Mouse (Mus musculus) limb, embryonic 15.5 days (tissue): ENCODE data around the gene Sp110. TPM values are rescaled to one million over a fixed set of nuclear protein-coding genes. Genes with fewer than 3 reads are reported as not detected.
"Not testable (repeated sequence)": the region's sequence is repeated elsewhere in the genome, so short reads cannot be mapped to it uniquely, and the experiment has no call there.

Source experiments
- ATAC-seq: fragments of 200-750 bp; cut with Nextera tagmentation; 2 replicates; pipeline ENCODE4 v1.8.0; 2017; ENCODE audit warnings: low read depth, moderate TSS enrichment; ENCODE audit not compliant: insufficient number of reproducible peaks, low FRiP score, low TSS enrichment
- H3K27ac ChIP-seq: fragments of 300-500 bp; sonication (generic); 2 replicates; pipeline ENCODE4 v1.5.1; 2015; ENCODE audit warnings: moderate library complexity, mild to moderate bottlenecking, inconsistent platforms
- H3K27me3 ChIP-seq: fragments of 300-500 bp; sonication (generic); 2 replicates; pipeline ENCODE4 v1.6.1; 2015; ENCODE audit warnings: inconsistent platforms
- H3K36me3 ChIP-seq: fragments of 300-500 bp; sonication (generic); 2 replicates; pipeline ENCODE4 v1.6.1; 2015; ENCODE audit warnings: inconsistent platforms
- H3K4me1 ChIP-seq: fragments of 300-500 bp; sonication (generic); 2 replicates; pipeline ENCODE4 v1.6.1; 2015; ENCODE audit warnings: inconsistent platforms
- H3K4me2 ChIP-seq: fragments of 300-500 bp; sonication (generic); 2 replicates; pipeline ENCODE4 v1.6.1; 2015; ENCODE audit warnings: mild to moderate bottlenecking, inconsistent platforms
- H3K4me3 ChIP-seq: fragments of 300-500 bp; sonication (generic); 2 replicates; pipeline ENCODE4 v1.5.1; 2015; ENCODE audit warnings: mild to moderate bottlenecking, inconsistent platforms
- H3K9ac ChIP-seq: fragments of 300-500 bp; sonication (generic); 2 replicates; pipeline ENCODE4 v1.6.1; 2015; ENCODE audit warnings: inconsistent platforms
- H3K9me3 ChIP-seq: fragments of 300-500 bp; sonication (generic); 2 replicates; pipeline ENCODE4 v1.6.1; 2016; ENCODE audit warnings: inconsistent platforms
- WGBS: fragments of 180-500 bp; shearing (Covaris S2); methylation state at CpG from one replicate; pipeline ENCODE4 v1.1.7; 2015; 5-methylcytosine and 5-hydroxymethylcytosine counted together
- polyA plus RNA-seq: library from polyadenylated mRNA; unstranded; fragments of >200 nt; fragmentation: Nextera tagmentation; extraction: Ambion mirVana; gene quantifications from 2 replicates; pipeline ENCODE4 v1.2.1, GENCODE M21; 2015

The Sp110 gene
- polyA plus RNA-seq, 1 experiment from 2014 or later = 2.3 TPM

DNA sequence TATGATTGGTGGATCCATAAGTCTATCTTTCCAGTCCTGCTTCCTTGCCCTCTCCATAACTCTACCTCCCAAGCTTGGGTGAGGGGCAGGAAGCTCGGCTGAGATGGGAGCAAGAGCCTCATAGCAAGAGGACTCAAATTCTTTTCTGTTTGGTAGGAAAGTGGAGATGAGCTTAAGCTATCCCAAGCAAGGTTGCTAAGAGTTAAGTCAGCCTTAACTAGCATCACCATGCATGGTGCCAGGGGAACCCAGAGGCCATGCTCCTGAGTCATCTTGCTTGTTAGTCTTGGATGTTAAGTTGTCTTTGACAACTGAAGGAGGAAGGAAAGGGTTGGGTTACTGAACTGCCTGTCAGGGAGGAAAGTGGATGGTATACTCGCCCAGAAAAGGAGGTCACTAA, 9.9 kb downstream of the Sp110 start:
- H3K4me3 ChIP-seq, H3K4me1 ChIP-seq, H3K36me3 ChIP-seq, H3K9me3 ChIP-seq, H3K4me2 ChIP-seq, H3K9ac ChIP-seq, H3K27me3 ChIP-seq, H3K27ac ChIP-seq, ATAC-seq: not testable (repeated sequence)
- 76% methylated on average over 1 of the region's 2 CpGs for WGBS

DNA sequence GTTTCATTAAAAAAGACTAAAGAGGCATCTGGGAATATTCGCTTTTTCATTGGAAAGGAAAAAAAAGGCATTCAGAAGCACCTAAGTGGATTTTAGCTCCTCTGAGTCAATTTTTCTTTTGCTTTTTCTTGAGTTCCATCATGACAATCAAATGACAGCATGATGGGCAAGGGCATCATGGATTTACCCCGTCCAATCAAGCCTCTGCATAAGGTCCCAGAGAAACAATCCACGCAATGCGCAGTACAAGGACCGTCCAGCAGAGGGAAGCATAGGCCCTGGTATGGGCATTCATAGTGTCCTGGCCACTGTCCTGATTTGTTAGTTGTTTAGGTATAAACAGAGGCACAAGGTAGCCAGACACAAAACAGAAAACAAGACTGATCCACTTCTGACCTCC, 17.1 kb downstream of the Sp110 start:
- 32% methylated on average over 5 of the region's 5 CpGs for WGBS
- H3K27me3 ChIP-seq, H3K27ac ChIP-seq, H3K9ac ChIP-seq, H3K4me1 ChIP-seq, ATAC-seq, H3K36me3 ChIP-seq, H3K4me3 ChIP-seq, H3K4me2 ChIP-seq, H3K9me3 ChIP-seq: not testable (repeated sequence)

GRCm38 (mm10) chr1:85580578-85580977, 18.0 kb downstream of the Sp110 start:
- not testable (repeated sequence) for H3K9me3 ChIP-seq, H3K9ac ChIP-seq, H3K27ac ChIP-seq, H3K4me2 ChIP-seq, H3K4me1 ChIP-seq, H3K27me3 ChIP-seq, H3K4me3 ChIP-seq, ATAC-seq, H3K36me3 ChIP-seq
- 64% methylated on average over 3 of the region's 3 CpGs for WGBS

DNA sequence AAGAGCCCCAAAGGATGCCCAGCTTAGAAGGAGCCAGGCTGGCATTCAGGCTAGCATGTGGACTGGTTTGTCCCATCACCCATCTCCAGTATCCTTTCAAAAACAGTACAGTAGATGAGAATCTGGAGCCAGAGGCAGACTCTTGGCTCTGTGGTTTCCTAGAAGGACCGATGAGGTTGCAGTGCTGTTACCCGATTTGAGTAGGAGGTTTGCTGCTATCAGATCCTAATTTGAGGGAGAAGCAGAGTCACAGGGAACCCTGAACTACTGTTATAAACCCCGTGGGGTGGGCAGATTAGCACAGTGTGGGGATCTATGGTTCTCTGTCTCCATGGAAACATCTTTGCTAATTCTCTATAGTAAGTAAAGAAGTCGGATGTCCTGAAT, 18.5 kb downstream of the Sp110 start:
- not testable (repeated sequence) for H3K27ac ChIP-seq, H3K9me3 ChIP-seq, H3K4me2 ChIP-seq, H3K4me3 ChIP-seq, H3K9ac ChIP-seq, H3K4me1 ChIP-seq, H3K27me3 ChIP-seq, H3K36me3 ChIP-seq
- ATAC-seq = peak; percentile 63; the same call in 1 of the 2 replicates
- 68% methylated on average over 3 of the region's 4 CpGs for WGBS

DNA sequence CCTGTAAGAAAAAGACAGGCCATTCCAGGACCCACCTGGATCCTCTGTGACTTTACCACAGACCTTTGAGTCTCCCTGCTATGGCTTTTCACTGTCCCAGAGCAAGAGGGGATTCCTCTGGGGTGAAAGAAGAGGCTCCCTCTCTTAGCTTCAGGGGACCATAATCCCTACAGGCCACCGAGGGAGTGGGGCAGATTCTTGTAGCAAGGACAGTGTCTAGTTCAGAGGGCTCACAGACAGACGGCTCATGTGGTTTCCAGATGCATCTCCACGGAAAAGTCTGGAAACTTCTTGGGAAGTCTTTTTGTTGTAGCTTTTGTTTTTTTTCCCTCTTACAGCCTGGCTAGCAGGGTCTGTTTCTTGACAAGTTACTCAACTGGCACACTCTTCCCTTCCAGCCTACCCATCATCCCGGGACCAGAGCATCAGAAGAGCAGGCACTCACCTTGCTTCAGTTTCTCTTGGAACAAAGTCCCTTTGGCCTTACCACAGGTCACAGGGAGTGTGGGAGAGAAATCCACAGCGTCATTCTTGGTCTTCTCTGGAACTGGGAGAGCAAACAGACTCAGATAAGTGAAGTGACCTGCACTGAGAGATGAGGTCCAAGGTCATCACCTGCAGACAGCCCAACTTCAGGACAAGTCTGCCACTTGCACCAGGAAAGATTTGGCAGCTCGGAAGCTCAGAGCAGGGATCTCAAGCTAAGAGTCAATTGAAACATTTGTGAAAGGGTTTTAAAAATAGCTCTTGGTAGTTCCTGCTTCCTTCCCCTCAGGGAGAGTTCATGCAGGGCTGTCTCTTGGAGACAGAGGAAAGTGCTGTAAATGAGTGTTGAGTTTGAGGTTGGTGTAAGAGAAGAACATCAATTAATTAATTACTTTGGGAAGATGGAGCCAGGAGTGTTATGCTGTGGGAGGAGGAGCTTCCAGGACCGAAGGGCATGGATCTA, 19.1 kb downstream of the Sp110 start:
- WGBS = 60% methylated on average over 6 of the region's 7 CpGs
- H3K9ac ChIP-seq, H3K27ac ChIP-seq, H3K36me3 ChIP-seq, H3K27me3 ChIP-seq, H3K4me3 ChIP-seq, H3K4me1 ChIP-seq, H3K4me2 ChIP-seq, H3K9me3 ChIP-seq: not testable (repeated sequence)
- 0 out of 2 replicates have a peak, but pooled peaks have one; percentile 19 for ATAC-seq

- H3K4me3 ChIP-seq, H3K9ac ChIP-seq, ATAC-seq, H3K9me3 ChIP-seq, H3K4me1 ChIP-seq, H3K36me3 ChIP-seq, H3K4me2 ChIP-seq, H3K27ac ChIP-seq, H3K27me3 ChIP-seq: not testable (repeated sequence)
- WGBS = 53% methylated on average over 3 of the region's 3 CpGs
Measured at GRCm38 (mm10) chr1:85578372-85579010, 20.1 kb downstream of the Sp110 start.

DNA sequence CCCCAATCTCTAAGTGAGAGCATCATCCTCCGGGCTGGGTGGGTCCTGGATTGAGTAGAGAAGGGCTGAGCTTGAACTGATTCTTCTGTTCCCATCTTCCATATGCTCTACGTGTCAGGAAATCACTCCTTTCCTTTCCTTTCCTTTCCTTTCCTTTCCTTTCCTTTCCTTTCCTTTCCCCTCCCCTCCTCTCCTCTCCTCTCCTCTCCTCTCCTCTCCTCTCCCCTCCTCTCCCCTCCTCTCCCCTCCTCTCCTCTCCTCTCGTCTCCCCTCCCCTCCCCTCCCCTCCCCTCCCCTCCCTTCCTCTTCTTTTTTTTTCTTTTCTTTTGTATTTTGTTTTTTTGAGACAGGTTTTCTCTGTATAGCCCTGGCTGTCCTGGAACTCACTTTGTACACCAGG, 23.2 kb downstream of the Sp110 start, which contains the start of gene G530012D18Rik:
Gene G530012D18Rik (plus strand): TSS at position 301 of the 400 bp plus-strand sequence.
- H3K36me3 ChIP-seq, H3K4me3 ChIP-seq, H3K4me2 ChIP-seq, H3K27ac ChIP-seq, H3K9me3 ChIP-seq, H3K27me3 ChIP-seq, H3K9ac ChIP-seq, ATAC-seq, H3K4me1 ChIP-seq: not testable (repeated sequence)
- 60% methylated on average over 2 of the region's 3 CpGs for WGBS

GRCm38 (mm10) chr1:85573554-85573953, 25.1 kb downstream of the Sp110 start:
- not testable (repeated sequence) for H3K9ac ChIP-seq, H3K36me3 ChIP-seq, H3K4me3 ChIP-seq, H3K9me3 ChIP-seq, H3K27ac ChIP-seq, ATAC-seq, H3K4me2 ChIP-seq, H3K27me3 ChIP-seq, H3K4me1 ChIP-seq
- 71% methylated on average over 4 of the region's 4 CpGs for WGBS

- not testable (repeated sequence) for H3K4me2 ChIP-seq, H3K27ac ChIP-seq, H3K27me3 ChIP-seq, H3K4me1 ChIP-seq, H3K36me3 ChIP-seq, H3K4me3 ChIP-seq, H3K9me3 ChIP-seq, H3K9ac ChIP-seq, ATAC-seq
- whole genome bisulfite sequencing = 84% methylated on average over 4 of the region's 4 CpGs
Measured at GRCm38 (mm10) chr1:85555261-85555660, 43.4 kb downstream of the Sp110 start.

GRCm38 (mm10) chr1:85546442-85546841, 52.2 kb downstream of the Sp110 start:
- H3K9me3 ChIP-seq, H3K4me3 ChIP-seq, H3K9ac ChIP-seq, H3K4me1 ChIP-seq, H3K27me3 ChIP-seq, H3K4me2 ChIP-seq, H3K36me3 ChIP-seq, H3K27ac ChIP-seq, ATAC-seq: not testable (repeated sequence)

GRCm38 (mm10) chr1:85543818-85544217, 54.8 kb downstream of the Sp110 start:
- H3K4me2 ChIP-seq, ATAC-seq, H3K9ac ChIP-seq, H3K4me3 ChIP-seq, H3K9me3 ChIP-seq, H3K27me3 ChIP-seq, H3K4me1 ChIP-seq, H3K27ac ChIP-seq, H3K36me3 ChIP-seq: not testable (repeated sequence)
- WGBS = 75% methylated on average over 4 of the region's 4 CpGs

GRCm38 (mm10) chr1:85528451-85529110, 70.0 kb downstream of the Sp110 start:
- H3K36me3 ChIP-seq, H3K9ac ChIP-seq, H3K4me2 ChIP-seq, H3K27me3 ChIP-seq, ATAC-seq, H3K4me3 ChIP-seq, H3K9me3 ChIP-seq, H3K4me1 ChIP-seq, H3K27ac ChIP-seq: not testable (repeated sequence)
- WGBS = 79% methylated on average over 14 of the region's 15 CpGs
